Mouse (Mus musculus) right cerebral cortex, adult 18-20 months (tissue): ENCODE results near the gene Fhad1.

ENCODE experiments used
- DNase-seq: peaks from one replicate; pipeline ENCODE4 v3.0.0; 2022; ENCODE audit warnings: mixed read lengths

Gene Fhad1

GRCm38 (mm10) chr4:141881289-141881914, 133.5 kb downstream of the Fhad1 start:
- DNase-seq: no peak

GRCm38 (mm10) chr4:141879875-141880274, 135.0 kb downstream of the Fhad1 start:
- no peak for DNase-seq

- DNase-seq: peak; percentile 82
Measured at GRCm38 (mm10) chr4:141879074-141879473, 135.8 kb downstream of the Fhad1 start.

- no peak for DNase-seq
Measured at GRCm38 (mm10) chr4:141878621-141879020, 136.3 kb downstream of the Fhad1 start.

- DNase-seq: no peak
Measured at GRCm38 (mm10) chr4:141875481-141876108, 139.3 kb downstream of the Fhad1 start.

GRCm38 (mm10) chr4:141874601-141875460, 140.1 kb downstream of the Fhad1 start, which contains the start of gene Efhd2:
Gene Efhd2, minus strand, starts transcription at chr4:141874920.
- DNase-seq: peak; percentile 83

GRCm38 (mm10) chr4:141874111-141874600, 140.7 kb downstream of the Fhad1 start:
- DNase-seq: no peak

GRCm38 (mm10) chr4:141872977-141873376, 141.9 kb downstream of the Fhad1 start:
- no peak for DNase-seq

- peak; percentile 71 for DNase-seq
Measured at GRCm38 (mm10) chr4:141871909-141872308, 143.0 kb downstream of the Fhad1 start.

GRCm38 (mm10) chr4:141871333-141871725, 143.6 kb downstream of the Fhad1 start:
- DNase-seq: no peak

GRCm38 (mm10) chr4:141870666-141871332, 144.1 kb downstream of the Fhad1 start:
- DNase-seq: no peak

- DNase-seq: no peak
Measured at GRCm38 (mm10) chr4:141869436-141870215, 145.3 kb downstream of the Fhad1 start.

GRCm38 (mm10) chr4:141868051-141868450, 146.8 kb downstream of the Fhad1 start:
- no peak for DNase-seq

GRCm38 (mm10) chr4:141867498-141867897, 147.4 kb downstream of the Fhad1 start:
- DNase-seq: no peak

- peak; percentile 74 for DNase-seq
Measured at GRCm38 (mm10) chr4:141866933-141867490, 147.9 kb downstream of the Fhad1 start.

- DNase-seq: no peak
Measured at GRCm38 (mm10) chr4:141865600-141865999, 149.3 kb downstream of the Fhad1 start.

- DNase-seq: no peak
Measured at GRCm38 (mm10) chr4:141865006-141865405, 149.9 kb downstream of the Fhad1 start.

GRCm38 (mm10) chr4:141864506-141864905, 150.4 kb downstream of the Fhad1 start:
- DNase-seq: no peak

GRCm38 (mm10) chr4:141863726-141864280, 151.1 kb downstream of the Fhad1 start:
- DNase-seq: no peak

- DNase-seq: no peak
Measured at GRCm38 (mm10) chr4:141862867-141863266, 152.0 kb downstream of the Fhad1 start.

GRCm38 (mm10) chr4:141861591-141862295, 153.1 kb downstream of the Fhad1 start:
- DNase-seq: no peak
